Mouse (Mus musculus): ENCODE measurements around the gene Pzp.

The Pzp gene

GRCm38 (mm10) chr6:128436356-128437005 is 90.0 kb downstream of the Pzp start:
- in situ Hi-C loops (cut with MseI, MboI) = no loop called here

- in situ Hi-C loops (cut with MseI, MboI) = no loop called here
Measured at GRCm38 (mm10) chr6:128435474-128435873, 91.0 kb downstream of the Pzp start.
